Mouse (Mus musculus) layer of hippocampus, adult 11-12 months (tissue): Measurements from ENCODE around the gene Mzf1.
A peak's percentile ranks its signal among the peaks of the same experiment; 100 is the strongest.

Source experiments
- DNase-seq: peaks from one replicate; pipeline ENCODE4 v3.0.0; 2022; ENCODE audit warnings: low spot score

Mzf1 gene

GRCm38 (mm10) chr7:13034148-13034977 lies 20.2 kb downstream of the Mzf1 start, which contains the start of gene Chmp2a:
TSS of gene Chmp2a (minus strand) at chr7:13034807.
- DNase-seq, result peak; percentile 98

GRCm38 (mm10) chr7:13033451-13034147 lies 21.0 kb downstream of the Mzf1 start:
- no peak for DNase-seq

DNA sequence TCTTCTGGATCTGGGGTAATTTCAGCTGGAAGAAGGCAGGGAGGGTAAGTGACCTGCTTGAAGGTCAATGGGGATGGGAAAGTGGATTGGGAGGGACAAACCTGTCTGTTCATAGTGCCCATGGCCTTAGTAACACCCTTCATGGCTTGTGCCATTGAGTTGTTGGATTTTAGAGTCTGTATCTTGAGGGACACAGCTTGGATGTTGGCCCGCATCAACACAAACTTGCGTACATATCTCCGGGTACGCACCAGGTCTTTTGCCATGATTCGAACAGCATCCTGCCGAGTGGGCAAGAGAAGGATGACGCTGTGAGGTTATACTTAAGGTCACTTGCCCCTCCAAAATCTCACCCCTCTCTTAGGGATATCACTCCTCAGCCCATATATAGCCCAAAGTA lies 22.0 kb downstream of the Mzf1 start:
- no peak for DNase-seq

GRCm38 (mm10) chr7:13031983-13032382 lies 22.6 kb downstream of the Mzf1 start:
- DNase-seq, result no peak

- DNase-seq, result no peak
Measured at GRCm38 (mm10) chr7:13031069-13031468, 23.5 kb downstream of the Mzf1 start.

- DNase-seq, result no peak
Measured at GRCm38 (mm10) chr7:13028986-13029385, 25.6 kb downstream of the Mzf1 start.

DNA sequence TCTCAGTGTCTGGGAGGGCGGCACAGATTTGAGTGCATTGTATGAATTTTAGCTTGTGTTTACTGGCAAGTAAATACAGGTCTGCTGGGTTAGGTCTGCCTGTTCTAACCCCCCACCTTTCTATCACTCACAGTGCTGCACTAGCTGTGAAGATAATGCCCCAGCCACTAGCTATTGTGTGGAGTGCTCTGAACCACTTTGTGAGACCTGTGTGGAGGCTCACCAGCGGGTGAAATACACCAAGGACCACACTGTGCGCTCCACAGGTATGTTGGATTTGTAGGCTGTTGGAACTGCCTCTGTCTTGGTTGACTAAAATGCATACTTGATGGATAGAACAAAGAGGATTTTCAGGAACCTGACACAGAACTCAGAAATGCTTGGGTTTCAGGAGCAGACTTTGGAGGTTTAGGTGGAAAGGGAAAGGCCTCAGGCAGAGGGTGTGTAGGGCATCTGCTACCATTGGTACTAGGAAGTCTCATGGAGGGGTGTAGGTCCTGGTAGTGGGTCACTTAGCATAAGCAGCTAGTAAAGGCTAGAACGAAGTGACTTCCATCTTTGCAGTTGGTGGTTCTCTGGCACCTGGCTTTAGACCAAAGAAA lies 29.0 kb downstream of the Mzf1 start:
- DNase-seq, result no peak

DNA sequence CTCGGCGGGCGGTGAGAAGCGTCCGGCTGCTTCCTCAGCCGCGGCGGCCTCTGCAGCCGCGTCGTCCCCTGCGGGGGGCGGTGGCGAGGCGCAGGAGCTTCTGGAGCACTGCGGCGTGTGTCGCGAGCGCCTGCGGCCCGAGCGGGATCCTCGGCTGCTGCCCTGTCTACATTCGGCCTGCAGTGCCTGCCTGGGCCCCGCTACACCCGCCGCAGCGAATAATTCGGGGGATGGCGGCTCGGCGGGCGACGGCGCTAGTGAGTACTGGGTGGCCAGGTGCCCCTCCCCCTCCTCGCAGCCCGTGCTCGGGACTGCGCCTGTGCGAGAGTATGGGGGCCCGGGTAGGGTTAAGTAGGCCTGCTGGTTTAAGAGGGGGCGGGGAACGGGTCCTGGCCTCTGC lies 29.8 kb downstream of the Mzf1 start:
- peak; percentile 86 for DNase-seq

- DNase-seq, result peak; percentile 94
Measured at GRCm38 (mm10) chr7:13023928-13024731, 30.4 kb downstream of the Mzf1 start.

DNA sequence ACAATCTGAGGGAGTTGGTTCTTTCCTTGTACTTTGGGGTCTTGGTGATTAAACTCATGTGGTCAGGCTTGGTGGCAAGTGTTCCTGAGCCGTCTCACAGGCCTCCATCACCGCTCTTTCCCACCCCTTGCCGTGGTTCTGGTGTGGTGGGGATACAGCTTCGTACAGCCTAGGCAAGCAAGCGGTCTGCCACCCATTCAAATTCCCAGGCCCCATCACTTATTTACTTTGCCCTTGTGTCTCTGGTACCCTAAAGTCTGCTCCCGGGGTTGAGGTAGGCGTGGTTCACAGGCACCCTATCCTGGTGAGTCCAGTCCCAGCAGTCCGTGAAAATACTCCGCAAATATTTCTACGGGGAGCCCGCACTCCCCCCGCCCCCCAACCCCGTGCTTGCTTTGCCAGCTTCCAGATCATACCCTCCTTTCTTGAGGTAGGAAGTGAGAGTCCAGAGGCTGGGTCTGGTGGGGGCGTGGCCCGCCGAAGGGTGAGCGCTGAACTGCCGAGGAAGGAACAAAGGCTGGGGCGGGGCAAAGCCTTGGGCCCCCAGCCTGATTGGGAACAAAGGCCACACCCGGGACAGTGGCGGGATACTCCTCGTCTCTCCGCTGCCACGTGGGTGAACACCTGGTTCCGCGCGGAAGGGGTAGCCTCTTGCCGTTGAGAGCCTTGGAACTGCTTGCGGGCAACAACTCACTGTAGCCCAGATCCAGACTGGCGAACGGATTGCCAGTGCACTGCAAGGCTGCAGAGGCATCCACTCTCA lies 31.6 kb downstream of the Mzf1 start:
- DNase-seq, result no peak

- DNase-seq, result no peak
Measured at GRCm38 (mm10) chr7:13015217-13015616, 39.3 kb downstream of the Mzf1 start.

DNA sequence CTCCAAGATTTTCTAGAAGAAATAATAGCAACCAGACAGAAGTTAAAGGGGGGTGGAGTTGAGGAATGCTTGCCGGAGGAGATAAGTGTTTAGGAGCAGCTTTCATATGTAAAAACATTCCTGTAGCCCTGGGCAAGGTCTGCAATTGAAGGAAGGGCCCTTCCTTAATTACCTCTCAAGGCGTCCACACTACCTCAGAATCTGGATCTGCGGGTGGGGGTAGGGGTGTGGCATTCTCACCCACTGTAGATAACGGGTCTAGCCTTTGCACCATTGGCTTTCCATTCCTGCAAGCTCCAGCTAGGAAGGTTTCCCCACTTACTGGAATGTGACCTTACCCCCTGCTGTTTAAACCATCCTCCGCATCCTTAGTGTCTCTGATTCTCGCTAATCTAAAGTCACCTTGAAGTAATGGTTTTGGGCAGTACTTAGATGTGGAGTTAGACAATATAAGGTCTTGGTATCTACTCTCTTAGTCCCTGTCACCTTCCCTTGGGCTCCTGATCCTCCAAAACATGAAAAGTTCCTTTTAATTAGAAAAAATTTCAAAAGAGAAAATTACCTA lies 40.2 kb downstream of the Mzf1 start:
- DNase-seq, result no peak

DNA sequence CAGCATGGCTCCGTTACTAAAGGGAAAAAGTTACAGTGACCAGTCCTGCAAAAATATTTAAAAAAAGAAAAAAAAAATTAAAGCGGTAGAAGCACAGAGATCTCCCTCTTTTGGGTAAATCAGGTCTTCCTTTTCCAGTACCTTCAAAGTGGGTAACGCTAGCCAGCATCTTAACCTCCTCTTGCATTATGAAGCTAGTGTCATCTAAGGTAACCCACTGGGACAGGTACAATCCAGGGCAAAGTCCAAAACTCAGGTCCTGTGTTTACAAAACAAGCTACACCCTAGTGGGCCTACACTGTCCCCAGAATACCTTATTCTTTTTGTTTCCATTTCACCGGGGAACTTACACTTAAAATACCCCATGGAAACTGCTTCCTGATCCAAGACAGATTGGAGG lies 40.9 kb downstream of the Mzf1 start:
- no peak for DNase-seq

DNA sequence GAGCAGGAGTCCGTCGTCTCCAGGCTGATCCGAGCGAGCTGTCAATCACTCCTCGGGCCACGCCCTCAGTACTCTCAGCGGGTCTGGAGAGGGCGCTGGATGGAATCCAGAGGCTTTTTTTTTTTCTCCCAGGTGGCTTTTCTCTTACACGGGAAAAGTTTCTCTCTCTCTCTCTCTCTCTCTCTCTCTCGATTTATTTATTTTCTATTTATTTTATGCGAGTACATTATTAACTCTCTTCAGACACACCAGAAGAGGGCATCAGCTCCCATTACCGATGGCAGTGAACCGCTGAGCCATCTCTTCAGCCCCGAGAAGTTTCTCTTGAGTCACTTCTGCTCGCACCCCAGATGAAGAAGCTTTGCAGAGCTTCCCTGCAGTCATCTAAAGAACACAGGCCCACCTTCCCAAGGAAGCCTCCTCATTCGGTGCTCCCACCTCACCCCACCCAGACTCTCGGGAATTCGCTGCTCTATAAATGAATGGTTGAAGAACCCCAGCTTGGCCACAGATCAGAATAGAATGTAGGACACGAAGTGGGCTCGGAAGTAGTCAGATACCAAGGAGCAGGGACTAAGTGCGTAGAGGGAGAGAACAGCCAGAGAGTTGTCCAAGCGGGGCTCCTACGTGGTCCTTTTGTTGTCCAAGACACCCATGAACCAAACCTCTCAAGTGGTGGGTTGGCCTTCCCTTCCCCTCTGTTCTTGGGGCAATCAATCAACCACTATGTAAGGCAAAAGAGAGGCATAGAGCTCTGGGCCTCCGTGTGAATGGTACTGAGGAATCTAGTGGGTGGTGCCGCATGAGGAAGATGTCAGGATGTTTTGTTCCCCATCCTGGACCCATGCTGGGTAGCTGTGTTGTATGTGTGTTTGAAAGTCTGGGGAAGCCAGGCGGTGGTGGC lies 44.3 kb downstream of the Mzf1 start, which contains the start of gene Zbtb45:
TSS of gene Zbtb45 (minus strand) at position 30 of the 904 bp plus-strand sequence.
- DNase-seq, result no peak

DNA sequence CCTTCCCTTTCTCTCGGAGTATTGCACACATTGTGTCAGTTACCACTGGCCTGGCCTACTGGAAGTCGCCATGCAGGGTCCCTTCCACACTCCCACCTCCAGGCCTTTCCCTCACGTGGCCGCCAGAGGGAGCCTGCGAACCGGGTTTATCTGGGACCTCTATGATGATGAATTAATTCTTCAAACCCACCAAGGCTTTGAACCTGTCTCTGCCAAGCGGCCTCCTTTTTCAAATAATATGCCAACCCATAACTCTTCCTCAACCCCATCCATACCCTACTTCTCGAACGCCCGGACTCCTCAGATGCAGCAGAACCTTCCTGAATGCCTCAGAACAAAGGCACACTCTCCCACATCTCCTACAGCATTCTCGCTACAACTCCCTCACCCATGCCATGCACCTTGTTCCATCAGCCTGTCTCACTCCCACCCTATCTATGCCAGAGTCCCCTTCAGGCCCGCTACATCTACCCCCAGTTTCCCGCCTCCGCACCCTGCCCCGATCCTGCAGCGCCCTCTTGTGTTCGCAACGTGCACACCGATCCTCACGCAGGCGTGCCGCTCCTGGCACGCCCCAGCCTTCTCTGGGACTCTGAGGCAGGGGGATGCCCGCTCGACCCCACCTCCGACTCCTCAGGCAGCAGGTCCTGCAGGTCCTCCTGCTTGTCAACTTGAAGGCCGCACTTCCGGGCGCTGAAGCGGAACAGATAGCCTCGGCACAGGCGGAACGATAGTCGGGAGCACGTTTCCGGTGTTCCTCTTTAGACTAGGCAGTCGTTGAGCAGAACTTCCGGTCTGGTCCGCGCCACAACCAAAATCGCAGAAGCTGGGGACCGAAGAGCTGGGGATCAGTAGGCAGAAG lies 45.2 kb downstream of the Mzf1 start:
- DNase-seq, result peak; percentile 96

DNA sequence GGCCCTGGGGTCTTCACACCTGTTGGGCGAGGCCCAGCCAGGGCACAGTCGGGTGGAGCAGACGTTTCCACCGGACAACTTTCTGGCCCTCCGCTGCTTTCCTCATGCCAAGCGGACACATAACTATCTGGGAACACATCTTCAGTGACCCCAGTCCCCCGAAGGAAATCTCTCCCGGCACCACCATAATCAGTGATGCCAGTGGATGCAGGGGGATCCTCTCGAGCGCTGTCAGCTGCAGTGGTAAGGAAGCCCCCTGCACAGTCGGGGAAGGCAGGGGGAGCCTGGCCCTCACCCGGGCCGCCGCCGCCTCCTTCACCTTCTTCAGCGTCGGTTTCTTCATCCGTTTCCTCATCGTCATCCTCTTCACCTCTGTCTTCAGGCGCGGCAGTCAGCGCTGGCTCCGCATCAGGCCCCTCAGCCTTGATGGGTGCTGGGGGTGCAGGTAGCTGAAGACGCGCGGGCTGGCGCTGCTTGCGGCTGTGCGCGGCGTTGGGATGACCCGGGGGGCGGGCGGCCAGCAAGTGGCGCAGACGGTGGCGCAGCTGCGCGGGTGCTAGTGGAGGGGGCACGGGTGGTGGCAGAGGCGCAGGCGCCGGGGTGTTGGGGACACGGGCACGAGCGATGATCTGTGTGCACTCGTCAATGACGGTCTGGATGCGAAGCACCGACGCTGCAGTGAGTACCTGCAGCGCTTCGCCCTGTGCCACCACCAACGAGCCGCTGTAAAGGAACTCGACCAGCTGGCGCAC lies 47.0 kb downstream of the Mzf1 start:
- DNase-seq, result peak; percentile 12

- DNase-seq, result no peak
Measured at GRCm38 (mm10) chr7:13006531-13006930, 48.0 kb downstream of the Mzf1 start.

DNA sequence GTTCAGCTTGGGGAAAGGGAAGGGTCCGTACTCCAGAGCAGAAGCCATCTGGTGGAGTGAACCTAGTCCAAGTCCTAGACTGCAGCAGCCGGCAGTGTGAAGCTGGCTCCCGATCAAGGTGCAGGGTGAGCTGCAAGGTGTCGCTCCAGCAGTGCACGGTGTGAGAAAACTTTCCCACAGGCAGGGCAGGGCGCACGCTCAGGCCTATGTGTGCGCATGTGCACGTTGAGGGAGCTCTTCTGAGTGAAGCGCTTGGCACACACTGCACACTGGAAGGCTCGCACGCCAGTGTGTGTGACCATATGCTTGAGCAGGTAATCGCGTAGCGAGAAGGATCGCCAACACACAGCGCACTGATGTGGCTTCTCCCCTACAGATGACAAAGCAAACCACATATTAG lies 48.6 kb downstream of the Mzf1 start:
- DNase-seq, result no peak
